Mouse (Mus musculus) small intestine, adult 2 months (tissue): ENCODE results near the gene Ddah1. TPM values are rescaled to one million over a fixed set of nuclear protein-coding genes. Genes with fewer than 3 reads are reported as not detected.

Experiments used
- H3K27ac ChIP-seq: fragments of 200-500 bp; 2 replicates; pipeline ENCODE4 v1.5.1; 2012; ENCODE audit warnings: low read depth, low read length, control low read depth, inconsistent platforms; ENCODE audit not compliant: insufficient read depth
- H3K27me3 ChIP-seq: fragments of 200-500 bp; 2 replicates; pipeline ENCODE4 v1.6.1; 2012; ENCODE audit warnings: mild to moderate bottlenecking, moderate library complexity, low read length, inconsistent platforms; ENCODE audit not compliant: control insufficient read depth, insufficient read depth
- H3K36me3 ChIP-seq: fragments of 200-500 bp; 2 replicates; pipeline ENCODE4 v1.6.1; 2012; ENCODE audit warnings: mild to moderate bottlenecking, low read length, control low read depth, inconsistent platforms; ENCODE audit not compliant: control insufficient read depth, insufficient read depth
- H3K4me1 ChIP-seq: fragments of 200-500 bp; 2 replicates; pipeline ENCODE4 v1.6.1; 2012; ENCODE audit warnings: low read length, inconsistent platforms, mixed read lengths; ENCODE audit not compliant: control insufficient read depth, insufficient read depth, insufficient read length
- H3K4me3 ChIP-seq: fragments of 200-500 bp; 2 replicates; pipeline ENCODE4 v1.5.1; 2012; ENCODE audit warnings: low read depth, mild to moderate bottlenecking, control low read depth, inconsistent platforms, low read length, moderate library complexity
- CTCF ChIP-seq: fragments of 200-500 bp; IDR thresholded peaks from 2 replicates; pipeline ENCODE4 v1.5.1; 2012; ENCODE audit warnings: low read depth, mild to moderate bottlenecking, control low read depth, inconsistent platforms, low read length, moderate library complexity, mixed read lengths; ENCODE audit not compliant: insufficient replicate concordance, insufficient read length; ENCODE audit errors: extremely low read depth
- POLR2A ChIP-seq: fragments of 200-500 bp; IDR thresholded peaks from 2 replicates; pipeline ENCODE4 v1.6.1; 2012; ENCODE audit warnings: low read depth, mild to moderate bottlenecking, control low read depth, inconsistent platforms, low read length, moderate library complexity
- WGBS: fragments of 180-500 bp; shearing (Covaris S2); methylation state at CpG from one replicate; pipeline ENCODE4 v1.1.7; 2018; 5-methylcytosine and 5-hydroxymethylcytosine counted together
- polyA plus RNA-seq: library from polyadenylated mRNA; depleted of rRNA; stranded (reverse); fragments of >200 nt; gene quantifications from 2 replicates; pipeline ENCODE4 v1.2.3, GENCODE M21; 2012

Gene Ddah1
- polyA plus RNA-seq, 1 experiment: 1.7 TPM

- Histone ChIP-seq H3K27ac (no peak overlapping the region), H3K36me3 (no peaks in the 10 kb centered on the region), H3K27me3 (no peaks in the 10 kb centered on the region), H3K4me1 (peaks cover 3% of the 10 kb centered on the region; the same call in 1 of the 2 replicates), H3K4me3 (no peak overlapping the region)
- no peak for TF ChIP-seq CTCF
- TF ChIP-seq POLR2A: no peak
- WGBS: 44% methylated on average over 6 of the region's 6 CpGs
Observed at GRCm38 (mm10) chr3:145778406-145778922, 20.0 kb downstream of the Ddah1 start.

- Histone ChIP-seq H3K27ac (no peak overlapping the region), H3K4me1 (peaks cover 3% of the 10 kb centered on the region; the same call in 1 of the 2 replicates), H3K4me3 (no peak overlapping the region), H3K36me3 (no peaks in the 10 kb centered on the region), H3K27me3 (no peaks in the 10 kb centered on the region)
- WGBS: 54% methylated on average over 5 of the region's 5 CpGs
- TF ChIP-seq CTCF (no peak), POLR2A (no peak)
Observed at GRCm38 (mm10) chr3:145779279-145779973, 21.0 kb downstream of the Ddah1 start.

- WGBS: 41% methylated on average over 14 of the region's 14 CpGs
- Histone ChIP-seq H3K27ac (no peak overlapping the region), H3K27me3 (no peaks in the 10 kb centered on the region), H3K36me3 (no peaks in the 10 kb centered on the region), H3K4me3 (no peak overlapping the region), H3K4me1 (peaks cover 3% of the 10 kb centered on the region; the same call in 1 of the 2 replicates)
- TF ChIP-seq POLR2A (no peak), CTCF (no peak)
Observed at GRCm38 (mm10) chr3:145780784-145781442, 22.4 kb downstream of the Ddah1 start.

GRCm38 (mm10) chr3:145785244-145785643 is 26.8 kb downstream of the Ddah1 start:
- no peak overlapping the region for H3K27ac ChIP-seq
- TF ChIP-seq POLR2A (no peak), CTCF (no peak)
- H3K4me1 ChIP-seq: peaks cover 3% of the 10 kb centered on the region; the same call in 1 of the 2 replicates
- H3K27me3 ChIP-seq: no peaks in the 10 kb centered on the region
- no peak overlapping the region for H3K4me3 ChIP-seq
- 83% methylated on average over 7 of the region's 7 CpGs for WGBS
- no peaks in the 10 kb centered on the region for H3K36me3 ChIP-seq

- no peak overlapping the region for H3K27ac ChIP-seq
- H3K4me3 ChIP-seq: no peak overlapping the region
- TF ChIP-seq POLR2A (no peak), CTCF (no peak)
- H3K27me3 ChIP-seq: no peaks in the 10 kb centered on the region
- 79% methylated on average over 9 of the region's 9 CpGs for WGBS
- H3K36me3 ChIP-seq: no peaks in the 10 kb centered on the region
- no peaks in the 10 kb centered on the region for H3K4me1 ChIP-seq
Observed at GRCm38 (mm10) chr3:145787303-145787702, 28.8 kb downstream of the Ddah1 start.

- no peak overlapping the region for H3K27ac ChIP-seq
- no peak overlapping the region for H3K4me3 ChIP-seq
- no peaks in the 10 kb centered on the region for H3K4me1 ChIP-seq
- TF ChIP-seq CTCF (no peak), POLR2A (no peak)
- no peaks in the 10 kb centered on the region for H3K27me3 ChIP-seq
- H3K36me3 ChIP-seq: no peaks in the 10 kb centered on the region
- 87% methylated on average over 7 of the region's 7 CpGs for WGBS
Observed at GRCm38 (mm10) chr3:145789114-145789513, 30.6 kb downstream of the Ddah1 start.

- Histone ChIP-seq H3K36me3 (no peaks in the 10 kb centered on the region), H3K4me1 (no peaks in the 10 kb centered on the region), H3K27ac (no peak overlapping the region), H3K4me3 (no peak overlapping the region), H3K27me3 (no peaks in the 10 kb centered on the region)
- TF ChIP-seq POLR2A (no peak), CTCF (no peak)
- WGBS: 73% methylated on average over 3 of the region's 3 CpGs
Observed at GRCm38 (mm10) chr3:145790233-145790632, 31.8 kb downstream of the Ddah1 start.
